Mouse (Mus musculus): ENCODE results near the gene Duoxa1.

DNA sequence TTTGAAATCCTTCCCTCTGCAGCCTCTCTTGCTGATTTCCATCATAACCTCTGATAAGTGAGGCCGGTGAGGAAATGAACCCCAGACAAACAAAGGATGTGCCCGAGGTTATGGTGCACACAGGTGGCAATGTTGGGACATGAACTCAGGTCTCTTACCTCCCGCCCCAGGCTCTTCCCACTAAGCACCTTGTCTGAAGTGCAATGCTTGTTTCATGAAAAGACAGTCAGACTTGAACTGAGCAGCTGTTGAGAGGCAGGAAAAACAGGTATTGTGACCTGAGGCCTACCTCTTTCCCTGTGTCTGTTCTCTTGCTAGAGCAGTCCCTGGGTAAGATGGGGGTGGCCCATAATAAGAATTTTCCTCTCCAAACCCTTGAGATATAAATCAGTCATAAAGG lies 18.7 kb upstream of the Duoxa1 start:
- TF ChIP-seq CTCF (IDR thresholded peaks at IDR 0.05 in 2 of 3, conservative IDR thresholded peaks at IDR 0.05 in 1 of 3; ENCODE audit: control insufficient read depth in 1 of 3, insufficient read depth in 1 of 3, low read depth in 2 of 3, low read length in 3 of 3, poor library complexity in 1 of 3, severe bottlenecking in 1 of 3), result no peak
- no peak for TF ChIP-seq KAT2A (conservative IDR thresholded peaks at IDR 0.05; ENCODE audit: low read depth, low read length)
- TF ChIP-seq NRF1 (IDR thresholded peaks at IDR 0.05; ENCODE audit: insufficient read depth, low read depth, low read length, poor library complexity, severe bottlenecking), result no peak
- TF ChIP-seq E2F4 (IDR thresholded peaks at IDR 0.05; ENCODE audit: borderline replicate concordance, low read depth, low read length), result no peak
- no peak for TF ChIP-seq MAZ (IDR thresholded peaks at IDR 0.05; ENCODE audit: low read depth, low read length)
- TF ChIP-seq POLR2AphosphoS2 (IDR thresholded peaks at IDR 0.05; ENCODE audit: low read length), result no peak
- TF ChIP-seq UBTF (IDR thresholded peaks at IDR 0.05; ENCODE audit: borderline replicate concordance, insufficient read depth, low read depth, low read length), result no peak
- no peak for TF ChIP-seq EP300 (IDR thresholded peaks at IDR 0.05; ENCODE audit: low read depth in 1 of 2, low read length in 2 of 2)
- no peak for TF ChIP-seq ETS1 (IDR thresholded peaks at IDR 0.05; ENCODE audit: low read depth, low read length)
- no peak for TF ChIP-seq USF1 (IDR thresholded peaks at IDR 0.05; ENCODE audit: low read depth, low read length)
- no peak for TF ChIP-seq POLR2A (IDR thresholded peaks at IDR 0.05; ENCODE audit: control insufficient read depth in 1 of 2, insufficient read depth in 1 of 2, low read depth in 1 of 2, low read length in 2 of 2, poor library complexity in 1 of 2)
- no peak for TF ChIP-seq ZKSCAN1 (IDR thresholded peaks at IDR 0.05; ENCODE audit: low read depth, low read length)
- no peak for TF ChIP-seq MAX (IDR thresholded peaks at IDR 0.05; ENCODE audit: low read length)

Measured in MEL (cell line).